Mouse (Mus musculus) lung, embryonic 14.5 days (tissue): ENCODE measurements around the gene Col23a1. TPM values are rescaled to one million over a fixed set of nuclear protein-coding genes. Genes with fewer than 3 reads are reported as not detected.

Experiments
- ATAC-seq: fragments of 200-750 bp; cut with Nextera tagmentation; 2 replicates; pipeline ENCODE4 v1.8.0; 2017; ENCODE audit warnings: mild to moderate bottlenecking, moderate TSS enrichment, moderate library complexity; ENCODE audit not compliant: insufficient read depth
- DNase-seq: peaks from one replicate; pipeline ENCODE4 v3.0.0-alpha.2; 2015
- H3K27ac ChIP-seq: fragments of 300-500 bp; sonication (generic); 2 replicates; pipeline ENCODE4 v1.5.1; 2014; ENCODE audit warnings: low read depth, mild to moderate bottlenecking, moderate library complexity
- H3K27me3 ChIP-seq: fragments of 300-500 bp; sonication (generic); 2 replicates; pipeline ENCODE4 v1.6.1; 2014; ENCODE audit warnings: low read length, control low read depth; ENCODE audit not compliant: insufficient read depth
- H3K36me3 ChIP-seq: fragments of 300-500 bp; sonication (generic); 2 replicates; pipeline ENCODE4 v1.6.1; 2014; ENCODE audit warnings: control low read depth; ENCODE audit not compliant: insufficient read depth
- H3K4me1 ChIP-seq: fragments of 300-500 bp; sonication (generic); 2 replicates; pipeline ENCODE4 v1.6.1; 2014; ENCODE audit warnings: antibody characterized with exemption, control low read depth; ENCODE audit not compliant: insufficient read depth
- H3K4me2 ChIP-seq: fragments of 300-500 bp; sonication (generic); 2 replicates; pipeline ENCODE4 v1.6.1; 2014; ENCODE audit warnings: mild to moderate bottlenecking
- H3K4me3 ChIP-seq: fragments of 300-500 bp; sonication (generic); 2 replicates; pipeline ENCODE4 v1.5.1; 2014; ENCODE audit warnings: low read depth, low read length
- H3K9ac ChIP-seq: fragments of 300-500 bp; sonication (generic); 2 replicates; pipeline ENCODE4 v1.6.1; 2014
- H3K9me3 ChIP-seq: fragments of 300-500 bp; sonication (generic); 2 replicates; pipeline ENCODE4 v1.6.1; 2016; ENCODE audit warnings: low read depth, low read length, control low read depth
- CTCF ChIP-seq: IDR thresholded peaks from 2 replicates; pipeline ENCODE4 v1.5.1; 2016; ENCODE audit warnings: antibody characterized with exemption, low read depth
- WGBS: fragments of 180-500 bp; shearing (Covaris S2); extraction: QIAGEN DNeasy Blood & Tissue Kit; methylation state at CpG from one replicate; pipeline ENCODE4 v1.1.7; 2014; 5-methylcytosine and 5-hydroxymethylcytosine counted together
- polyA plus RNA-seq: library from polyadenylated mRNA; unstranded; fragments of >200 nt; fragmentation: Nextera tagmentation; extraction: Ambion mirVana; gene quantifications from 2 replicates; pipeline ENCODE4 v1.2.1, GENCODE M21; 2014

Gene Col23a1
- polyA plus RNA-seq, 1 experiment from 2014 or later, result 29.4 TPM

DNA sequence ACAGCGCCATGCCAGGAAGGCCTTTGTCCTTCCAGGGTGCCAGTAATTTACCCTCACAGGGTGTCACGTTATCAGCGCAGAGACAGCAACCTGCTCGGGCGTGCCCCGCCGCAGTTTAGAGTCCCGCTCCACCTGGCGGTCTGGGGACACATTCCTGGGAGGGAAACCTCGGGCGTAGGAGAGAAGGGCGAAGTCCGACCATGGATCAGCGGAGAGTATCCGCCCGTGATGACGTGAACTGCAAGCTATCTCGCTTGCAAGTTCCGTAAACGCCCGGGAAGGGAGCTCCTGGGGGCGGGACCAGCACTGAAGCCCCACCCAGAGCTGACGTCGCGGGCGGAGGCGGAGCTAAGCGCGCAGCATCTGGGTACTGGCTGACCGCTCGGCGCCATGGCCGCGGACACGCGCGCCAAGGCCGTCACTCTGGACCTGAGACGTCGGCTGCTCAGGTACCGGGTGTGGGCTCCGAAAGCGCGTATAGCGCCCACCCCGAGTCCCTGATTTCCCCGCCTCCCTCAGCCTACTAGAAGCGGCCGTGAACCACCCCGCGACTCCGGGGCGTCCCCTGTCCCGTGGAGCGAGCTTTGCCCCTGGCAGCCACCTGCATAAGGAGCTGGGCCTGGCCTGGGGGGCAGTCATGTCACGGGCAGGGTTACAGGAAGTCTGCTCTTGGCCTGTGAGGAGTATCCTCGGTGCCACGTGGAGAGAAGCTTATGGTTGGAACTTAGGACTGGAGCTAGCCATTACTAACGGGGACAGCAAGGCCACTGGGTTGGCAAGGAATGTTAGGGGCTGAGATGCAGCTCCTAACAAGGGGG is 294.9 kb downstream of the Col23a1 start, which contains the start of gene Phykpl:
TSS of gene Phykpl (plus strand) at position 327 of the 818 bp plus-strand sequence.
- H3K4me2 ChIP-seq, result peak within 1 kb of the TSS; percentile 83
- ATAC-seq (peak; percentile 94), DNase-seq (peak; percentile 99)
- no peaks in the 10 kb centered on the region for H3K9me3 ChIP-seq
- peak within 1 kb of the TSS; percentile 79 for H3K9ac ChIP-seq
- under 1% methylated on average over 59 of the region's 59 CpGs for WGBS
- H3K36me3 ChIP-seq, result peaks cover 37% of the 10 kb centered on the region
- TF ChIP-seq CTCF, result peak; percentile 63
- peaks cover 4% of the 10 kb centered on the region; the same call in 1 of the 2 replicates for H3K4me1 ChIP-seq
- peak within 1 kb of the TSS; percentile 71 for H3K4me3 ChIP-seq
- H3K27ac ChIP-seq, result peak within 1 kb of the TSS; percentile 97
- no peaks in the 10 kb centered on the region for H3K27me3 ChIP-seq

DNA sequence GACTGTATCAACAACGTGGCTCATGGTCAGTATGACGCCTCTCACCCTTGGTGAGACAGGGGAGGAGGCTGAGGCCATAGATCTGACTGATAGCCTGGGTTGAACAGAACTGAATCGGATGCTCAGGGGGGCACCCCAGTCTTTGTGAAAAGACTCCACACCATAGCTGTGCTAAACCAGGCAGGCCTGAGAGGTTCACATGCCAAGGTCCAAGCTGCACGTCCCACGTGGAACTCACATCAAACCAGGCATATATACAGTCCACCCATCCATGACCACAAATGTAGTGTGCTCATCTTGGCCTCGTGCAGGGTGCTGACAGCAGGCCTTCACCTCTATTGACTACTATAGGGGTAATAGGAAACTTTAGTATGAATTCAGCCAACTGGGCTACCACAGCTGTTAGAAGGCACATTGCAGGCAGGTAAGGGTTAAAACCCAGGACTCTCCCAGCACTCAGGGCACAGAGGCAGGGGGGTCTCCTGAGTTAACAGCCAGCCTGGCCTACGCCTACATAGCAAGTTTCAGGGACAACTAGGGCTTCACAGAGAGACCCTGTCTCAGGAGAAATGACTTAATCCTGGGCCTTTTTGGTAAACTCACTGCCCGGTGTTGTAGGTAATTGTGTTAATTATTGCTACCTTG is 296.0 kb downstream of the Col23a1 start:
- DNase-seq, result no peak
- TF ChIP-seq CTCF, result no peak
- Histone ChIP-seq H3K4me2 (peak overlapping the region; percentile 83), H3K4me3 (peak overlapping the region; percentile 71), H3K27ac (peak overlapping the region; percentile 97), H3K36me3 (peaks cover 48% of the 10 kb centered on the region), H3K4me1 (peaks cover 4% of the 10 kb centered on the region; the same call in 1 of the 2 replicates), H3K9me3 (no peaks in the 10 kb centered on the region), H3K27me3 (no peaks in the 10 kb centered on the region), H3K9ac (peak overlapping the region; percentile 79)
- ATAC-seq, result no peak; the same call in 1 of the 2 replicates
- WGBS, result 54% methylated on average over 8 of the region's 8 CpGs

DNA sequence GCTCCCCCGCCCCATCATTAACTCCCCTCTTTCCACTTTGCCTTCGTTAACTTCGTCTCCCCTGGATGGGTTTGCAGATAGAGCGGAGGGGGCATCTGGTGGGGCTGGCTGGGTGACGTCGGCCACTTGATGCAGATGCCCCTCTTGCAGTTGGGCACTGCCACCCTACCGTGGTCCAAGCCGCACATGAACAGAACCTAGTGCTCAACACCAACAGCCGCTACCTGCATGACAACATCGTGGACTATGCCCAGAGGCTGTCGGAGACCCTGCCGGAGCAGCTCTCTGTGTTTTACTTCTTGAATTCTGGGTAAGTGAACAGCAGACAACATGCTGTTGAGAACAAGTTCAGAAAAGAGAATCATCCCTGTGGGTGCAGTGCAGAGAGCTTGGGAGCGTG is 296.7 kb downstream of the Col23a1 start:
- H3K9me3 ChIP-seq, result no peaks in the 10 kb centered on the region
- peaks cover 55% of the 10 kb centered on the region for H3K36me3 ChIP-seq
- no peaks in the 10 kb centered on the region for H3K27me3 ChIP-seq
- TF ChIP-seq CTCF, result no peak
- peaks cover 4% of the 10 kb centered on the region; the same call in 1 of the 2 replicates for H3K4me1 ChIP-seq
- H3K4me3 ChIP-seq, result no peak overlapping the region
- WGBS, result 94% methylated on average over 13 of the region's 13 CpGs
- no peak overlapping the region for H3K27ac ChIP-seq
- no peak for ATAC-seq
- no peak overlapping the region for H3K4me2 ChIP-seq
- no peak for DNase-seq
- H3K9ac ChIP-seq, result no peak overlapping the region

DNA sequence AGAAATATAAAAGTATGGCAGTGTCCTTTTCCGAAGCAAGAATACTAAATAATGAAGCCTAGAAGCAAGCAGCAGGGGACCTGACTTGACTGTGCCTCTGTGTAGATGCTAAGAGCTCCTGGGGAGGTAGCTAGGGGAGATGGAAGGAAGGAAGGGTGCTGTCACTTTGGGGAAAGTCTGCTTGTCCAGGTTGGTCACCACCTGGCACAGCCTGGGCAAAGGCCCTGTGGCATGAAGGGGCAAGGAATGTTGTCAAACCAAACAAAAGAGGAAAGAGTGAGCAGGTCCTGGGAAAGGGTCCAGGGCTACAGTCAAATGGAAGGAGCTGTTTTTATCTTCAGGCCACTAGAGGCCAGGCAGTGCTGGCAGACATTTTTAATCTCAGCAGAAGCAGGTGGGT is 297.3 kb downstream of the Col23a1 start:
- WGBS, result 100% methylated on average over 1 of the region's 1 CpGs
- TF ChIP-seq CTCF, result no peak
- no peak overlapping the region for H3K27ac ChIP-seq
- DNase-seq (no peak), ATAC-seq (no peak)
- no peak overlapping the region for H3K9ac ChIP-seq
- H3K36me3 ChIP-seq, result peaks cover 61% of the 10 kb centered on the region
- H3K4me3 ChIP-seq, result no peak overlapping the region
- H3K4me2 ChIP-seq, result no peak overlapping the region
- peaks cover 4% of the 10 kb centered on the region; the same call in 1 of the 2 replicates for H3K4me1 ChIP-seq
- no peaks in the 10 kb centered on the region for H3K27me3 ChIP-seq
- no peaks in the 10 kb centered on the region for H3K9me3 ChIP-seq

DNA sequence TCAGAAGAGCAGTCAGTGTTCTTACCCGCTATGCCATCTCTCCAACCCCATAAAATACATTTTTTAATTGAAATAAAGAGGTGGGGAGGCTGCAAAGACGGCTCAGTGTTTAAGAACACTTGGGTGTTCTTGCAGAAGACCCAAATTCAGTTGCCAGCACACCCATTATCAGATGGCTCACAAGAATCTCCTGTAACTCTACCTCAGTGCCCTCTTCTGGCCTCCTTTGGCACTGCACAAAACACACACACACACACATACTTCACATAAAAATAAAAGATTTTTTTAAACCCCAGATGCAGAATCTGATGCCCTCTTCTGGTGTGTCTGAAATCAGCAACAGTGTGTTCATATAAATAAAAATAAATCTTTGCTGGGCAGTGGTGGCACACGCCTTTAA is 299.1 kb downstream of the Col23a1 start:
- Histone ChIP-seq H3K4me2 (no peak overlapping the region), H3K36me3 (peaks cover 79% of the 10 kb centered on the region), H3K27ac (no peak overlapping the region), H3K9me3 (no peaks in the 10 kb centered on the region), H3K4me1 (peaks cover 3% of the 10 kb centered on the region; the same call in 1 of the 2 replicates), H3K4me3 (no peak overlapping the region), H3K27me3 (no peaks in the 10 kb centered on the region), H3K9ac (no peak overlapping the region)
- ATAC-seq (no peak), DNase-seq (no peak)
- TF ChIP-seq CTCF, result no peak
- 94% methylated on average over 3 of the region's 3 CpGs for WGBS

DNA sequence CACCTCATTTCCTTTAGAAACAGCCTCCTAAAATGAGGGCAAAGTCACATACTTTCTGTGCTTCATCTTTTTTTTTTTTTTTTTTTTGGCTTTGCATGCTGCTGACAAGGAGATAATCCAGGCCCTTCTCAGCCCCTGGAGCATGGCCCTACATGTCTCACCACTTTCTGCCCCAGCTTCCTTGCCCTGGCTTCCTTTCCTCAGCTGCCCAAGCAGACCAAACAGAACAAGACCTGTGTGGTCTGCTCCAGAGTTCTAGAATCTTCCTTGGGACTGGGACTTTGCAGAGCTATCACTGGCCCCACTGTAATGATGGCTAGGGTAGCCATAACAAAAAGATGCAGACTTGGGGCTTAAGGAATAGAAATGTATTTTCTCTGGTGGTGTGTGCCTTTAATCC is 300.3 kb downstream of the Col23a1 start:
- TF ChIP-seq CTCF, result no peak
- Histone ChIP-seq H3K9ac (no peak overlapping the region), H3K9me3 (no peaks in the 10 kb centered on the region), H3K4me1 (no peaks in the 10 kb centered on the region), H3K36me3 (peaks cover 88% of the 10 kb centered on the region), H3K27ac (no peak overlapping the region), H3K4me2 (no peak overlapping the region), H3K4me3 (no peak overlapping the region), H3K27me3 (no peaks in the 10 kb centered on the region)
- DNase-seq (no peak), ATAC-seq (no peak)

DNA sequence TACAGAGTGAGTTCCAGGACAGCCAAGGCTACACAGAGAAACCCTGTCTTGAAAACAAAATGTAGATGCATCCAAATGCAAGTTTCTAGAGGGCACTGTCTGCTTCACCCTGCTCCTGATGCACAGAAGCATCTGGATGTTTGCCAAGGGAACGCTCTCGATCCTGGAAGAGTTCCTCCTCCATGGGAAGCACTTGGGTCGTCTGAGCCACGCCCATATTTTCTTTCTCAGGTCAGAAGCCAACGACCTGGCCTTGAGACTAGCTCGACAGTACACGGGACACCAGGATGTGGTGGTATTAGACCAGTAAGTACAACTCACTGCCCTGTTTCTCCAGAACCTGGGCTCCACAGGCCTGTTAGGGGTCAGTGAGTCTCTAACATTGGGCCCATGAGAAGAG is 301.4 kb downstream of the Col23a1 start:
- H3K27ac ChIP-seq, result no peak overlapping the region
- no peaks in the 10 kb centered on the region for H3K4me1 ChIP-seq
- H3K36me3 ChIP-seq, result peaks cover 98% of the 10 kb centered on the region
- H3K27me3 ChIP-seq, result no peaks in the 10 kb centered on the region
- no peak for TF ChIP-seq CTCF
- WGBS, result 48% methylated on average over 7 of the region's 7 CpGs
- DNase-seq, result peak; percentile 54
- no peak overlapping the region for H3K9ac ChIP-seq
- no peak overlapping the region for H3K4me3 ChIP-seq
- ATAC-seq, result no peak
- H3K4me2 ChIP-seq, result no peak overlapping the region
- no peaks in the 10 kb centered on the region for H3K9me3 ChIP-seq
